Mouse (Mus musculus) midbrain, embryonic 11.5 days (tissue): ENCODE results near the gene Cdc7. TPM values are rescaled to one million over a fixed set of nuclear protein-coding genes. Genes with fewer than 3 reads are reported as not detected.

Source experiments
- ATAC-seq: fragments of 200-750 bp; cut with Nextera tagmentation; 2 replicates; pipeline ENCODE4 v1.8.0; 2017; ENCODE audit warnings: moderate TSS enrichment, moderate library complexity; ENCODE audit not compliant: low FRiP score
- DNase-seq: peaks from one replicate; pipeline ENCODE4 v3.0.0; 2015; ENCODE audit warnings: low spot score; ENCODE audit errors: missing footprints
- H3K27ac ChIP-seq: fragments of 300-500 bp; sonication (generic); 2 replicates; pipeline ENCODE4 v1.5.1; 2014; ENCODE audit warnings: low read depth, low read length
- H3K27me3 ChIP-seq: fragments of 300-500 bp; sonication (generic); 2 replicates; pipeline ENCODE4 v1.6.1; 2014; ENCODE audit warnings: mild to moderate bottlenecking, low read length, moderate library complexity, mixed read lengths; ENCODE audit not compliant: control insufficient read depth, insufficient read depth
- H3K36me3 ChIP-seq: fragments of 300-500 bp; sonication (generic); 2 replicates; pipeline ENCODE4 v1.6.1; 2014; ENCODE audit warnings: mild to moderate bottlenecking, low read length, moderate library complexity, mixed read lengths; ENCODE audit not compliant: control insufficient read depth, insufficient read depth
- H3K4me1 ChIP-seq: fragments of 300-500 bp; sonication (generic); 2 replicates; pipeline ENCODE4 v1.6.1; 2014; ENCODE audit warnings: low read length; ENCODE audit not compliant: control insufficient read depth, insufficient read depth
- H3K4me2 ChIP-seq: fragments of 300-500 bp; sonication (generic); 2 replicates; pipeline ENCODE4 v1.6.1; 2014; ENCODE audit warnings: mild to moderate bottlenecking, moderate library complexity
- H3K4me3 ChIP-seq: fragments of 300-500 bp; sonication (generic); 2 replicates; pipeline ENCODE4 v1.5.1; 2014; ENCODE audit warnings: low read depth, low read length
- H3K9ac ChIP-seq: fragments of 300-500 bp; sonication (generic); 2 replicates; pipeline ENCODE4 v1.6.1; 2014; ENCODE audit warnings: low read length
- H3K9me3 ChIP-seq: fragments of 300-500 bp; sonication (generic); 2 replicates; pipeline ENCODE4 v1.6.1; 2016; ENCODE audit warnings: low read length; ENCODE audit not compliant: control insufficient read depth
- WGBS: fragments of 180-500 bp; shearing (Covaris S2); extraction: QIAGEN DNeasy Blood & Tissue Kit; methylation state at CpG from one replicate; pipeline ENCODE4 v1.1.7; 2014; 5-methylcytosine and 5-hydroxymethylcytosine counted together
- polyA plus RNA-seq: library from polyadenylated mRNA; unstranded; fragments of >200 nt; fragmentation: Nextera tagmentation; extraction: Ambion mirVana; gene quantifications from 2 replicates; pipeline ENCODE4 v1.2.1, GENCODE M21; 2014

Gene Cdc7
- polyA plus RNA-seq, 1 experiment from 2014 or later, result 61.6 TPM

DNA sequence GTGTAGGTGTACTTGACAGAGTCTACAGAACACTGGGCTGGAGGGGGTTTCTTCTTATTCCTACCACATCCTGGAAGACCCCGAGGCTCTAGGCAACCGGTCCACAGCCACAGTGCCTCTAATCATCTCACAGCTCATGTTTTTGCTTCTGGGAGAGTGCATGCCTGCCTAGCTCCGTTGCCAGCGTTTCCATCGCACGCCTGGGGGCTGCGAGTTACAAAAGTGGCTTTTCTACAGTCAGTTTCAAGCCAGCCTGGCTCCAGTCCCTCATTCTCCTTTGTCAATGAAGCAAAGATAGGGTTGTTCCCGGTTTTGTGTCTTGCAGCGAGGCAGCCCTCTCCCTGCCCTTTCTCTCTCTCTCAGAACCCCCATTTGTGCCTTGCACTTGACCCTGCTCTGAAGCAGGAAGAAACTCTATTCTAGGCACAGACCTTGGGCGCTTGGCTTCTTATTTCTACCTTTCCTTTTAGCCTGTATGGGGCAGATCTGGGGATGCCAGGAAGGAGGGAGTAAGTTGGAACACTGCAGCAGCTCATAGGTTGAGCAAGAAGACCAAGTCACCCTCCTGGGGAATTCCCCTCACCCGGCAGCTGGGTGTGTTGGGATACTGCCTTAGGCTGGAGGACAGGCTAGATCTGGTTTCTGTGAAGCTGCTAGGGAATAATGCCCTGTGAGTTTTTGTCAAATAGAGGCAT, 37.4 kb downstream of the Cdc7 start:
- Histone ChIP-seq H3K27ac (no peak overlapping the region), H3K4me1 (peaks cover 6% of the 10 kb centered on the region; the same call in 1 of the 2 replicates), H3K4me2 (no peak overlapping the region), H3K36me3 (no peaks in the 10 kb centered on the region), H3K9me3 (no peaks in the 10 kb centered on the region), H3K4me3 (no peak overlapping the region), H3K9ac (no peak overlapping the region), H3K27me3 (no peaks in the 10 kb centered on the region)
- ATAC-seq (no peak), DNase-seq (no peak)
- 49% methylated on average over 11 of the region's 11 CpGs for WGBS

DNA sequence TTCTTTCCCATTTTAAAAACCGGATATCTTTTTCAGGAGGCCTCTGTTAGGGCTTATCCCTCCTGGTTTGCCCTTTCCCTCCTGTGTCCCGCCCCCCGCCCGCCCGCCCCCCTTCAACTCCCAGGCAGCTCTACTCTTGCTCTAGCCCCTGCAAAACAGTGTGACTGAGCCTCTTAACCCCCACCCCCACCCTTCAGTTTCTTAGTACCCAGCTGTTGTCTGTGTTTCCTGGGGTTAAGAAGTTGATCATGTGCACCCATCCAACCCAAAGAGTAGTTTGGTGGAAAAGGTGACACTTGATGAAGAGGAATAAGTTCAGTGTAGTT, 37.9 kb downstream of the Cdc7 start:
- ATAC-seq (no peak), DNase-seq (no peak)
- Histone ChIP-seq H3K36me3 (no peaks in the 10 kb centered on the region), H3K9me3 (no peaks in the 10 kb centered on the region), H3K9ac (no peak overlapping the region), H3K27me3 (no peaks in the 10 kb centered on the region), H3K4me1 (peaks cover 6% of the 10 kb centered on the region; the same call in 1 of the 2 replicates), H3K27ac (no peak overlapping the region), H3K4me3 (no peak overlapping the region), H3K4me2 (no peak overlapping the region)
- WGBS, result 17% methylated on average over 5 of the region's 5 CpGs

DNA sequence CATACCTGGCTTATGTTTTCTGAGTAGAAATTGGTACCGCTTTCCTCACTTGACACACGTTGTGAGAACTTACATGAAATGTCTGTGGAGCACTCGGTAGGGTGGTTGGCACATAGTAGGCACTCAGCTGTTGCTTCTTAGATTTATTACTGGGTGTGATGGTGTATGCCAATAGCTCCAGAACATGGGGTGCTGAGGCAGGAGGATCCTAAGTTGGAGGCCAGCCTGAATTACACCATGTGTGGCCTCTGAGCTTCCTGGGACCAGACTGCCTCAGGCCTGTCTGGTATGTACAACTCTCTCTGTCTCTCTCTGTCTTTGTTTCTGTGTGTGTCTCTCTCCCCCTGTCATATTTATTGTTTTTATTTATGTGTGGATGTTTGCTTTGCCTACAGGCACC, 45.6 kb downstream of the Cdc7 start:
- H3K27me3 ChIP-seq, result no peaks in the 10 kb centered on the region
- 93% methylated on average over 3 of the region's 3 CpGs for WGBS
- no peaks in the 10 kb centered on the region for H3K9me3 ChIP-seq
- DNase-seq, result peak; percentile 64
- ATAC-seq, result no peak
- H3K27ac ChIP-seq, result no peak overlapping the region
- peaks cover 3% of the 10 kb centered on the region; the same call in 1 of the 2 replicates for H3K4me1 ChIP-seq
- no peaks in the 10 kb centered on the region for H3K36me3 ChIP-seq
- H3K4me3 ChIP-seq, result no peak overlapping the region
- no peak overlapping the region for H3K9ac ChIP-seq
- no peak overlapping the region for H3K4me2 ChIP-seq

DNA sequence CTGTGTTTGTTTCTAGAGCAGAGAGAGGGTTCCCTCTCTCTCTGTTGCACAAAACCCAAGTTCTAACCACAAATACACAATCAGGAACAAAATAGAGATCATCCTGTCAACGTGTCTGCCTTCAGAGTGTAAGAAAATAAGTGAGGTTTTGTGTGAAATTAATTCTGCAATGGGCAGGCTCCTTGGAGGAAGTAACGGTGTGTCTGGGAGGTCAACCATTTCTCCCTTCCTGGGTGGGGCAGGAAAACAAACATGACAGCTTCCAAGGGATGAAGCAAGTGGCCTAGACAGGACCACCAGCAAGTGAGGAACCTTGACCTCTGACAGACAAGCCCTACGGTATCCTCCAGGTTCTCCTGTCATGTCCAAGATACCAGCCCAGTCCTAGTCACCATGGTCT, 46.2 kb downstream of the Cdc7 start:
- Histone ChIP-seq H3K4me3 (no peak overlapping the region), H3K9me3 (no peaks in the 10 kb centered on the region), H3K9ac (no peak overlapping the region), H3K27ac (no peak overlapping the region), H3K4me2 (no peak overlapping the region), H3K4me1 (peaks cover 5% of the 10 kb centered on the region), H3K27me3 (no peaks in the 10 kb centered on the region), H3K36me3 (no peaks in the 10 kb centered on the region)
- DNase-seq (no peak), ATAC-seq (no peak)
- 74% methylated on average over 3 of the region's 3 CpGs for WGBS

DNA sequence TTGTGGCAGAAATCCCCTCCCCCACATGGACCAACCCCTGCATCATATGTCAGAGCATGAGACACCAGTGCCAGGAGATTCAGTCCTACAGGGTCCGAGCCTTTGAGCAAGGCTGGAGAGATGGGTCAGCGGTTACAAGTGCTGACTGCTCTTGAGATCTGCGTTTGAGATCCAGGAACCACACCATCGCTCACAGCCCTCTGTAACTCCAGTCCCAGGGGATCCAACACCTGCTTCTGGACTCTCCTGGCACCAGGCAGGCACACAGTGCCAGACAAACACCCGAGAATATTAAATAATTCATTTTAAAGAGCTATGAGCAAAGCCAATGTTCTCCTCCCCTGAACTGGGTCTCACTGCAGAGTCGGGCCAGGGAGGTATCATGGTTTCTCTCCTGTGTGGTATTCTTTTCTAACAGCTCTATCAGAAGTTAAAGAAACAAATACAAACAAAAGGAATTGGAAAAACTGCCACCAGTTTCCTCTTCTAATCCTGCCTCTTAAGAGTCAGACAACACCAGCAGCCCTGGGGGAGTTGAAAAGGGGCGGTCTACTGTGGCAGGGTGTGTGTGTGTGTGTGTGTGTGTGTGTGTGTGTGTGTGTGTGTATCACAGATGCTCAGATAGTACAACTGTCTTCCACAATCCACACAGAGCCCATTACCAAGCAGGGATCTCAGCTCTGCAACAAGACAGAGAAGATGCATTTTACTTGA, 47.4 kb downstream of the Cdc7 start:
- Histone ChIP-seq H3K4me2 (no peak overlapping the region), H3K4me3 (no peak overlapping the region), H3K4me1 (peaks cover 5% of the 10 kb centered on the region), H3K9me3 (no peaks in the 10 kb centered on the region), H3K27ac (no peak overlapping the region), H3K27me3 (no peaks in the 10 kb centered on the region), H3K9ac (no peak overlapping the region), H3K36me3 (no peaks in the 10 kb centered on the region)
- WGBS, result 53% methylated on average over 7 of the region's 7 CpGs
- ATAC-seq (no peak), DNase-seq (peak; percentile 80)

DNA sequence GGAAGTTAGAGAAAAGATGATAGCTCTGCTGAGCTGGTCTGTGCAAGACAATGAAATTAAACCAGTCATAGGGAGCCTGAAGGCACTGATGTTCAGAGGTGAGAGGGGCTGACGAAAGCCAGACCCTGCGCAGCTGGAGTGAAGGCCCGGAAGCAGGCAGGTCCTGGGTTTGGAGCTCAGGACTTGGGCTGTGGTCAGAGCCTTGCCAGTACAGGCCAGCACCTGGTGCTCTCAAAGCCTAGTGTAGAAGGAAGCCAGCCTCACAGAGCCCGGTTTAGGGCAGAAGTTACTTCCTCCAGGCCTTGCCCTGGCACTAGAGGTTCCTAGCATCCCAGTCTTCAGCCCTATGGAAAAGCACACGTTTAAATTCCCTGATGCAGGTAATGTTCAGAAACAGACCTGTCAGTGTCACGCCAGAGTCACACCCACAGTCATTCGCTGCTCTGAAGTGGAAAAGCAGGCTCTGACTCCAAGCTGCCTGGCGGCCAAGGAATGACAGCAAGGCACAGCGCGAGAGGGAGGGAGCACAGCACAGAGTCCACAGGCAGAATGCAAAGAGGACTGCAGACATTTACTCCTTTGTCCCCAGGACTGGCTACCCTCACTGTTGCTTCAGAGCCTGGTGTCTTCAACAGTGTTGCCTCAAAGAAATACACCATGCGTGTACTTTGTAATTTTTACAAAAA, 48.1 kb downstream of the Cdc7 start:
- peak; percentile 84 for DNase-seq
- no peaks in the 10 kb centered on the region for H3K9me3 ChIP-seq
- H3K36me3 ChIP-seq, result no peaks in the 10 kb centered on the region
- H3K4me3 ChIP-seq, result no peak overlapping the region
- no peak for ATAC-seq
- H3K27ac ChIP-seq, result no peak overlapping the region
- WGBS, result 40% methylated on average over 11 of the region's 11 CpGs
- H3K9ac ChIP-seq, result no peak overlapping the region
- peaks cover 5% of the 10 kb centered on the region for H3K4me1 ChIP-seq
- no peaks in the 10 kb centered on the region for H3K27me3 ChIP-seq
- no peak overlapping the region for H3K4me2 ChIP-seq

DNA sequence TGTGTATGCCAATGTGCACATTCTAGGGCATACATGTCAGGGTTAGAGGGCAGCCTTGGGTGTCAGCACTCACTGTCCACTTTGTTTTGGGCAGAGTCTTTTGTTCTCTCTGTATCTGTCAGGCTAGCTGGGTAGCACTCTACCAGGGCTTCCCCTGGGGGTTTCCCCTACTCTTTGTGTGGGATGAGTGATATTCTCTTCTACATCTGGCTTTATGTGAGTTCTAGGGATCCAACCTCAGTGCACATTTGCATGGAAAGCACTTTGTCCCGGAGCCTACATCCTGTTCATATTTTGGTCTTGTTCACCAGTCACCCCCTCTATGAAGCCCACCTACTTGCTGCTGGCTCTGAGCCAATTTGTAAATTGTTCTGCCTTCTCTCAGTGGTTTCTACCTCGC, 49.3 kb downstream of the Cdc7 start:
- Histone ChIP-seq H3K4me2 (no peak overlapping the region), H3K27me3 (no peaks in the 10 kb centered on the region), H3K27ac (no peak overlapping the region), H3K4me3 (no peak overlapping the region), H3K4me1 (peaks cover 5% of the 10 kb centered on the region), H3K9ac (no peak overlapping the region), H3K9me3 (no peaks in the 10 kb centered on the region), H3K36me3 (no peaks in the 10 kb centered on the region)
- ATAC-seq, result no peak
- WGBS, result 72% methylated on average over 2 of the region's 2 CpGs
- peak; percentile 83 for DNase-seq

DNA sequence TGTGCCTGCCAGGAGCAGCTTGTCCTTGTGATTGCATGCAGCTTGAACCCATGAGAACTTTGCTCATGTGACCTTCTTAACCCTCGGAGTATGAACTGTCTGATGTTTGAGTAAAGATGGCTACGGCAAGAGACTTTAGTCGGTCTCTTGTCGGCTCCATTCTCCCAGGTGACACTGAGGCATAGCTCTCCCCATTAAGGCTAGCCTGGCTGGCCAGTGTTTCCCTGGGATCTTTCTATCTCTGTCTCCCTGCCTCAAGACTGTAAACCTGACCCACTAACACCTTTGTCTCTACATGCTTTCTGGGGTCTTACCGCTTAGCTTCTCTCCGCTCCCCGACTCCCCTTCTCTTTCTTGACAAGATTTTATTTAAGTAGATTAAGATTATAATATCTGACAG, 50.0 kb downstream of the Cdc7 start:
- Histone ChIP-seq H3K4me1 (peaks cover 5% of the 10 kb centered on the region), H3K9me3 (no peaks in the 10 kb centered on the region), H3K27me3 (no peaks in the 10 kb centered on the region), H3K36me3 (no peaks in the 10 kb centered on the region), H3K9ac (no peak overlapping the region), H3K4me2 (no peak overlapping the region), H3K4me3 (no peak overlapping the region), H3K27ac (no peak overlapping the region)
- DNase-seq (peak; percentile 81), ATAC-seq (no peak)
- 85% methylated on average over 7 of the region's 7 CpGs for WGBS

DNA sequence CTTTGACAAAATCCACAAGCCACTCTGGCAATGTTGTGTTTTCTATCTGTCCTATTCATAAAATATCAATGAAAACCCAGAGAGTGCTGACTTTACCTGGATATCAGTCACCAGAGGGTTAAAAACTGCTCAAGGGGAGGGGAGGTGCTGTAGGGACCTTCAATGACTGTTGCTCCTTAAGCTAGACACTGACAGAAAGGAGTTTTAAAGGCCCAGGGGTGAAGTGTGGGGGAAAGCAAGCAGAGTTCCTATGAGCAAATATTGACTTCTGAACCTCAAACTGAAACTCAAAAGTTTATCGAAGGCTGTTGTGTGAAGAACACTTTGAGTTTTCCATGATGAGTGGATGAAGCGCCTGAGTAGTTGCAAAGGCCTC, 50.9 kb downstream of the Cdc7 start:
- Histone ChIP-seq H3K4me2 (no peak overlapping the region), H3K9me3 (no peaks in the 10 kb centered on the region), H3K9ac (no peak overlapping the region), H3K27me3 (no peaks in the 10 kb centered on the region), H3K4me3 (no peak overlapping the region), H3K4me1 (peaks cover 5% of the 10 kb centered on the region), H3K36me3 (no peaks in the 10 kb centered on the region), H3K27ac (no peak overlapping the region)
- peak; percentile 81 for DNase-seq
- ATAC-seq, result no peak
- 62% methylated on average over 2 of the region's 2 CpGs for WGBS
